Mouse (Mus musculus): Measurements from ENCODE around the gene Adarb1. TPM values are rescaled to one million over a fixed set of nuclear protein-coding genes. Genes with fewer than 3 reads are reported as not detected.

Gene Adarb1
- total RNA-seq, 1 experiment: 6.3 TPM

- Histone ChIP-seq H3K27ac (ENCODE audit: insufficient read depth, low read depth, low read length, poor library complexity, severe bottlenecking) (no peak overlapping the region), H3K9me3 (ENCODE audit: control insufficient read depth, insufficient read depth, low read depth, low read length) (no peaks in the 10 kb centered on the region), H3K9ac (ENCODE audit: insufficient read depth, low read depth, low read length, poor library complexity, severe bottlenecking) (no peak overlapping the region), H3K4me1 (ENCODE audit: control insufficient read depth in 2 of 2, insufficient read depth in 2 of 2, low read length in 2 of 2, poor library complexity in 1 of 2) (no peaks in the 10 kb centered on the region), H3K36me3 (ENCODE audit: control insufficient read depth, insufficient read depth, low read length, poor library complexity, severe bottlenecking) (no peaks in the 10 kb centered on the region), H3K4me3 (ENCODE audit: insufficient read depth in 1 of 2, low read depth in 1 of 2, low read length in 2 of 2, poor library complexity in 1 of 2, severe bottlenecking in 1 of 2) (no peak overlapping the region)
- DNase-seq (ENCODE audit: low read depth, low spot score): no peak
- TF ChIP-seq ZNF384 (IDR thresholded peaks at IDR 0.05; ENCODE audit: low read depth, low read length): no peak
- no peak for TF ChIP-seq MAFK (IDR thresholded peaks at IDR 0.05; ENCODE audit: insufficient read depth, low read depth, low read length)
- TF ChIP-seq CHD2 (IDR thresholded peaks at IDR 0.05; ENCODE audit: low read depth, low read length): no peak
- TF ChIP-seq ZC3H11A (IDR thresholded peaks at IDR 0.05; ENCODE audit: borderline replicate concordance, low read depth, low read length): no peak
- no peak for TF ChIP-seq HCFC1 (IDR thresholded peaks at IDR 0.05; ENCODE audit: borderline replicate concordance, insufficient read depth, low read length)
- in situ Hi-C loops (cut with MboI; ENCODE audit: low sequenced_read_pairs in 2 of 2, unreplicated experiment in 2 of 2): no loop called here
These were observed 36.7 kb upstream of the Adarb1 start for GRCm38 (mm10) chr10:77454795-77455194.

- in situ Hi-C loops (cut with MboI; ENCODE audit: low sequenced_read_pairs in 2 of 2, unreplicated experiment in 2 of 2): no loop called here
- H3K36me3 ChIP-seq (ENCODE audit: control insufficient read depth, insufficient read depth, low read length, poor library complexity, severe bottlenecking): no peaks in the 10 kb centered on the region
- no peak for DNase-seq (ENCODE audit: low read depth, low spot score)
- H3K27ac ChIP-seq (ENCODE audit: insufficient read depth, low read depth, low read length, poor library complexity, severe bottlenecking): no peak overlapping the region
- no peaks in the 10 kb centered on the region for H3K9me3 ChIP-seq (ENCODE audit: control insufficient read depth, insufficient read depth, low read depth, low read length)
- TF ChIP-seq ZNF384 (IDR thresholded peaks at IDR 0.05; ENCODE audit: low read depth, low read length): no peak
- no peak for TF ChIP-seq MAFK (IDR thresholded peaks at IDR 0.05; ENCODE audit: insufficient read depth, low read depth, low read length)
- TF ChIP-seq CHD2 (IDR thresholded peaks at IDR 0.05; ENCODE audit: low read depth, low read length): no peak
- TF ChIP-seq HCFC1 (IDR thresholded peaks at IDR 0.05; ENCODE audit: borderline replicate concordance, insufficient read depth, low read length): no peak
- TF ChIP-seq ZC3H11A (IDR thresholded peaks at IDR 0.05; ENCODE audit: borderline replicate concordance, low read depth, low read length): no peak
- H3K9ac ChIP-seq (ENCODE audit: insufficient read depth, low read depth, low read length, poor library complexity, severe bottlenecking): no peak overlapping the region
- H3K4me3 ChIP-seq (ENCODE audit: insufficient read depth in 1 of 2, low read depth in 1 of 2, low read length in 2 of 2, poor library complexity in 1 of 2, severe bottlenecking in 1 of 2): no peak overlapping the region
- H3K4me1 ChIP-seq (ENCODE audit: control insufficient read depth in 2 of 2, insufficient read depth in 2 of 2, low read length in 2 of 2, poor library complexity in 1 of 2): peaks cover 0 to 2% of the 10 kb centered on the region in 2 experiments; a peak in 1 of 4 replicates
These were observed 33.8 kb upstream of the Adarb1 start for GRCm38 (mm10) chr10:77451822-77452221.

- H3K9me3 ChIP-seq (ENCODE audit: control insufficient read depth, insufficient read depth, low read depth, low read length): no peaks in the 10 kb centered on the region
- in situ Hi-C loops (cut with MboI; ENCODE audit: low sequenced_read_pairs in 2 of 2, unreplicated experiment in 2 of 2): no loop called here
- no peak overlapping the region for H3K27ac ChIP-seq (ENCODE audit: insufficient read depth, low read depth, low read length, poor library complexity, severe bottlenecking)
- no peak for TF ChIP-seq ZC3H11A (IDR thresholded peaks at IDR 0.05; ENCODE audit: borderline replicate concordance, low read depth, low read length)
- no peak for TF ChIP-seq HCFC1 (IDR thresholded peaks at IDR 0.05; ENCODE audit: borderline replicate concordance, insufficient read depth, low read length)
- TF ChIP-seq ZNF384 (IDR thresholded peaks at IDR 0.05; ENCODE audit: low read depth, low read length): no peak
- H3K9ac ChIP-seq (ENCODE audit: insufficient read depth, low read depth, low read length, poor library complexity, severe bottlenecking): no peak overlapping the region
- H3K4me3 ChIP-seq (ENCODE audit: insufficient read depth in 1 of 2, low read depth in 1 of 2, low read length in 2 of 2, poor library complexity in 1 of 2, severe bottlenecking in 1 of 2): no peak overlapping the region
- H3K36me3 ChIP-seq (ENCODE audit: control insufficient read depth, insufficient read depth, low read length, poor library complexity, severe bottlenecking): no peaks in the 10 kb centered on the region
- DNase-seq (ENCODE audit: low read depth, low spot score): no peak
- peaks cover 0 to 2% of the 10 kb centered on the region in 2 experiments; a peak in 1 of 4 replicates for H3K4me1 ChIP-seq (ENCODE audit: control insufficient read depth in 2 of 2, insufficient read depth in 2 of 2, low read length in 2 of 2, poor library complexity in 1 of 2)
These were observed 32.0 kb upstream of the Adarb1 start for GRCm38 (mm10) chr10:77450159-77450464.

GRCm38 (mm10) chr10:77449315-77450158, 31.5 kb upstream of the Adarb1 start:
- H3K9me3 ChIP-seq (ENCODE audit: control insufficient read depth, insufficient read depth, low read depth, low read length): no peaks in the 10 kb centered on the region
- H3K9ac ChIP-seq (ENCODE audit: insufficient read depth, low read depth, low read length, poor library complexity, severe bottlenecking): no peak overlapping the region
- in situ Hi-C loops (cut with MboI; ENCODE audit: low sequenced_read_pairs in 2 of 2, unreplicated experiment in 2 of 2): no loop called here
- H3K4me3 ChIP-seq (ENCODE audit: insufficient read depth in 1 of 2, low read depth in 1 of 2, low read length in 2 of 2, poor library complexity in 1 of 2, severe bottlenecking in 1 of 2): peak overlapping the region in 1 of 2 experiments; percentile 36; a peak in 2 of 4 replicates
- DNase-seq (ENCODE audit: low read depth, low spot score): no peak
- no peaks in the 10 kb centered on the region for H3K36me3 ChIP-seq (ENCODE audit: control insufficient read depth, insufficient read depth, low read length, poor library complexity, severe bottlenecking)
- H3K27ac ChIP-seq (ENCODE audit: insufficient read depth, low read depth, low read length, poor library complexity, severe bottlenecking): no peak overlapping the region
- TF ChIP-seq HCFC1 (IDR thresholded peaks at IDR 0.05; ENCODE audit: borderline replicate concordance, insufficient read depth, low read length): no peak
- TF ChIP-seq ZNF384 (IDR thresholded peaks at IDR 0.05; ENCODE audit: low read depth, low read length): peak; percentile 65; the same call in 1 of the 2 replicates
- peaks cover 0 to 2% of the 10 kb centered on the region in 2 experiments; a peak in 1 of 4 replicates for H3K4me1 ChIP-seq (ENCODE audit: control insufficient read depth in 2 of 2, insufficient read depth in 2 of 2, low read length in 2 of 2, poor library complexity in 1 of 2)

Measured in ES-E14 (cell line).